ENCODE assay signal across 16 mouse cellular contexts in the genomic region with DNA sequence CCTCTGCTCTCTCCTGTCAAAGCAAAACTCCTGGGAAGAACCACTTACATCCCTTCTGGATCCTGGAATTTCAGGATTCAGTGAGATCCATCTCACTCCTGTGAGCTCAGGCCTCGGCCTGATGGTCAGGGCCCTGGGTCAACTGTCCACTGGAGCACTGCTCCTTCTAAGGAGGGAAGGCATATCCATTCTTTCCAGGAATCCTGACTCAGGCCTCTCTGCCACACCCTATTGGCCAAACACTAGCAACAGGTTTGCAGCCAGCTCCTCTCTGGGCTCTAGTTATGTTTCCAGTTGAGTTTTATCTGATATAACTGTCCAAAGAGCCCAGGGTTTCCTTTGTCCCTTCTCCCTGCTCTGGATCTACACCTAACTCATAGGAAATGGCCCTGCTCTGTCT.
"Had no signal": no experiment of that assay in that cellular context is flagged by ENCODE, and none has a peak within 500 bp of the region (broad histone marks: within the 10 kb centered on the region; RNA-seq: fewer than 3 reads in every experiment).

No protein-coding gene starts in this region.

- H3K27me3 ChIP-seq: neural tube, embryonic 12.5 days; neural tube, embryonic 13.5 days; neural tube, embryonic 15.5 days; stomach, embryonic 15.5 days had no signal

- DNase-seq: retina, postnatal 1 day; right cerebral cortex, adult 18-20 months; right cerebral cortex, postnatal 14 days; right cerebral cortex, postnatal 25 days; right cerebral cortex, postnatal 4 days; spleen, adult 18-20 months; thymus, adult 18-20 months; thymus, adult 2 months; thymus, postnatal 14 days; thymus, postnatal 25 days; thymus, postnatal 36 days; thymus, postnatal 4 days had no signal

- H3K9me3 ChIP-seq: neural tube, embryonic 12.5 days; neural tube, embryonic 13.5 days; neural tube, embryonic 15.5 days; stomach, embryonic 15.5 days had no signal

- H3K4me1 ChIP-seq: neural tube, embryonic 12.5 days; neural tube, embryonic 13.5 days; neural tube, embryonic 15.5 days; stomach, embryonic 15.5 days had no signal

- H3K4me3 ChIP-seq: neural tube, embryonic 12.5 days; neural tube, embryonic 13.5 days; neural tube, embryonic 15.5 days; stomach, embryonic 15.5 days had no signal

- H3K27ac ChIP-seq: neural tube, embryonic 12.5 days; neural tube, embryonic 13.5 days; neural tube, embryonic 15.5 days; stomach, embryonic 15.5 days had no signal

- H3K4me2 ChIP-seq: neural tube, embryonic 12.5 days; neural tube, embryonic 13.5 days; neural tube, embryonic 15.5 days; stomach, embryonic 15.5 days had no signal

- H3K9ac ChIP-seq: neural tube, embryonic 12.5 days; neural tube, embryonic 13.5 days; neural tube, embryonic 15.5 days; stomach, embryonic 15.5 days had no signal
